Mouse (Mus musculus): ENCODE measurements around the gene Gm26992. TPM values are rescaled to one million over a fixed set of nuclear protein-coding genes. Genes with fewer than 3 reads are reported as not detected.

The Gm26992 gene
- total RNA-seq, 2 experiments from 2014 or later: not detected

- DNase-seq (ENCODE audit: low spot score in 2 of 2): peak in 1 of 2 experiments; percentile 39
Observed at GRCm38 (mm10) chrX:103483047-103483446, 61.2 kb downstream of the Gm26992 start.

GRCm38 (mm10) chrX:103484050-103484449 lies 62.2 kb downstream of the Gm26992 start:
- peak; percentile 30 to 58 for DNase-seq (ENCODE audit: low spot score in 2 of 2)

- no peak for DNase-seq (ENCODE audit: low spot score in 2 of 2)
Observed at GRCm38 (mm10) chrX:103490853-103491252, 69.0 kb downstream of the Gm26992 start.

GRCm38 (mm10) chrX:103492398-103493256 lies 70.8 kb downstream of the Gm26992 start:
- DNase-seq (ENCODE audit: low spot score in 2 of 2): no peak

GRCm38 (mm10) chrX:103493351-103494173 lies 71.8 kb downstream of the Gm26992 start:
- peak; percentile 41 to 73 for DNase-seq (ENCODE audit: low spot score in 2 of 2)

- no peak for DNase-seq (ENCODE audit: low spot score in 2 of 2)
Observed at GRCm38 (mm10) chrX:103499374-103499773, 77.6 kb downstream of the Gm26992 start.

- DNase-seq (ENCODE audit: low spot score in 2 of 2): no peak
Observed at GRCm38 (mm10) chrX:103500137-103500536, 78.3 kb downstream of the Gm26992 start.

GRCm38 (mm10) chrX:103508218-103508617 lies 86.4 kb downstream of the Gm26992 start:
- no peak for DNase-seq (ENCODE audit: low spot score in 2 of 2)

GRCm38 (mm10) chrX:103509168-103510019 lies 87.6 kb downstream of the Gm26992 start:
- DNase-seq (ENCODE audit: low spot score in 2 of 2): no peak

- DNase-seq (ENCODE audit: low spot score in 2 of 2): no peak
Observed at GRCm38 (mm10) chrX:103514782-103515181, 93.0 kb downstream of the Gm26992 start.

- DNase-seq (ENCODE audit: low spot score in 2 of 2): no peak
Observed at GRCm38 (mm10) chrX:103515346-103515745, 93.5 kb downstream of the Gm26992 start.

- no peak for DNase-seq (ENCODE audit: low spot score in 2 of 2)
Observed at GRCm38 (mm10) chrX:103518798-103519197, 97.0 kb downstream of the Gm26992 start.

- DNase-seq (ENCODE audit: low spot score in 2 of 2): no peak
Observed at GRCm38 (mm10) chrX:103519547-103519946, 97.7 kb downstream of the Gm26992 start.

- no peak for DNase-seq (ENCODE audit: low spot score in 2 of 2)
Observed at GRCm38 (mm10) chrX:103521221-103521716, 99.5 kb downstream of the Gm26992 start.

- peak; percentile 49 to 60 for DNase-seq (ENCODE audit: low spot score in 2 of 2)
Observed at GRCm38 (mm10) chrX:103529185-103529584, 107.4 kb downstream of the Gm26992 start.

Other genes with a start within 250 kb of the Gm26992 start
- gene Nap1l2, start 235.4 kb upstream of the Gm26992 start, total RNA-seq (2021): 1 to 10 TPM; 1.2 to 1.4 TPM
- gene Cdx4, start 100.6 kb upstream of the Gm26992 start, total RNA-seq (2021): not detected
- 1 to 10 TPM; 6.1 to 6.5 TPM for gene Chic1, start 65.5 kb upstream of the Gm26992 start, total RNA-seq (2021)
- gene Tsx, start 7.5 kb upstream of the Gm26992 start, total RNA-seq (2021): under 1 TPM in 1 of 2 experiments, not detected in 1; 0.53 TPM
- not detected for gene Zcchc13, start 208.6 kb downstream of the Gm26992 start, total RNA-seq (2021)